Mouse (Mus musculus): Measurements from ENCODE around the gene Dpf3. TPM values are rescaled to one million over a fixed set of nuclear protein-coding genes. Genes with fewer than 3 reads are reported as not detected.

Gene Dpf3
- total and polyA plus RNA-seq, 2 experiments from 2014 or later = 5.2 to 15.3 TPM

GRCm38 (mm10) chr12:83528665-83529064 is 41.1 kb upstream of the Dpf3 start:
- H3K27me3 ChIP-seq (ENCODE audit: control insufficient read depth, insufficient read depth, low read length) = no peaks in the 10 kb centered on the region
- WGBS = 79% methylated on average over 5 of the region's 5 CpGs
- H3K4me3 ChIP-seq (ENCODE audit: low read depth, low read length) = no peak overlapping the region
- H3K9me3 ChIP-seq (replicated peaks; ENCODE audit: control insufficient read depth, low read length) = no peaks in the 10 kb centered on the region
- peaks cover 20% of the 10 kb centered on the region for H3K36me3 ChIP-seq (replicated peaks; ENCODE audit: control insufficient read depth, insufficient read depth, low read length)
- H3K4me1 ChIP-seq (ENCODE audit: control insufficient read depth, insufficient read depth) = peaks cover 8% of the 10 kb centered on the region
- no peak overlapping the region for H3K9ac ChIP-seq (replicated peaks; ENCODE audit: low read depth, low read length)
- no peak for DNase-seq (ENCODE audit: low spot score)
- no peak overlapping the region for H3K27ac ChIP-seq (ENCODE audit: low read depth)
- no peak for ATAC-seq (ENCODE audit: insufficient read depth, low read depth)
- no peak for TF ChIP-seq EP300 (IDR thresholded peaks at IDR 0.05; ENCODE audit: low read depth)
- TF ChIP-seq CTCF (IDR thresholded peaks at IDR 0.05; ENCODE audit: low read depth) = no peak
- no peak overlapping the region for H3K4me2 ChIP-seq (ENCODE audit: low read depth, low read length)

GRCm38 (mm10) chr12:83527816-83528215 is 40.3 kb upstream of the Dpf3 start:
- Histone ChIP-seq H3K9me3 (replicated peaks; ENCODE audit: control insufficient read depth, low read length) (no peaks in the 10 kb centered on the region), H3K27ac (ENCODE audit: low read depth) (no peak overlapping the region)
- ATAC-seq (ENCODE audit: insufficient read depth, low read depth) = no peak

GRCm38 (mm10) chr12:83525822-83526544 is 38.5 kb upstream of the Dpf3 start:
- TF ChIP-seq EP300 (IDR thresholded peaks at IDR 0.05; ENCODE audit: low read depth) (no peak), CTCF (IDR thresholded peaks at IDR 0.05; ENCODE audit: low read depth) (no peak)
- H3K36me3 ChIP-seq (replicated peaks; ENCODE audit: control insufficient read depth, insufficient read depth, low read length) = peaks cover 10% of the 10 kb centered on the region; the same call in 1 of the 2 replicates
- no peaks in the 10 kb centered on the region for H3K9me3 ChIP-seq (replicated peaks; ENCODE audit: control insufficient read depth, low read length)
- H3K27ac ChIP-seq (ENCODE audit: low read depth) = peak overlapping the region; percentile 58
- peaks cover 12% of the 10 kb centered on the region for H3K4me1 ChIP-seq (ENCODE audit: control insufficient read depth, insufficient read depth)
- DNase-seq (ENCODE audit: low spot score) (no peak), ATAC-seq (ENCODE audit: insufficient read depth, low read depth) (peak; percentile 36; the same call in 1 of the 2 replicates)
- 48% methylated on average over 18 of the region's 18 CpGs for WGBS
- no peak overlapping the region for H3K4me3 ChIP-seq (ENCODE audit: low read depth, low read length)
- no peak overlapping the region for H3K9ac ChIP-seq (replicated peaks; ENCODE audit: low read depth, low read length)
- H3K27me3 ChIP-seq (ENCODE audit: control insufficient read depth, insufficient read depth, low read length) = no peaks in the 10 kb centered on the region
- H3K4me2 ChIP-seq (ENCODE audit: low read depth, low read length) = 0 out of 2 replicates have a peak overlapping the region, but pooled peaks have one; percentile 8

More at GRCm38 (mm10) chr12:83527816-83528215, 40.3 kb upstream of the Dpf3 start:
- peaks cover 17% of the 10 kb centered on the region; the same call in 1 of the 2 replicates for H3K36me3 ChIP-seq (replicated peaks; ENCODE audit: control insufficient read depth, insufficient read depth, low read length)
- H3K4me2 ChIP-seq (ENCODE audit: low read depth, low read length) = no peak overlapping the region
- peaks cover 8% of the 10 kb centered on the region for H3K4me1 ChIP-seq (ENCODE audit: control insufficient read depth, insufficient read depth)
- no peak for TF ChIP-seq EP300 (IDR thresholded peaks at IDR 0.05; ENCODE audit: low read depth)
- no peak for TF ChIP-seq CTCF (IDR thresholded peaks at IDR 0.05; ENCODE audit: low read depth)
- WGBS = 74% methylated on average over 6 of the region's 6 CpGs
- no peak for DNase-seq (ENCODE audit: low spot score)
- no peak overlapping the region for H3K4me3 ChIP-seq (ENCODE audit: low read depth, low read length)
- H3K9ac ChIP-seq (replicated peaks; ENCODE audit: low read depth, low read length) = no peak overlapping the region
- no peaks in the 10 kb centered on the region for H3K27me3 ChIP-seq (ENCODE audit: control insufficient read depth, insufficient read depth, low read length)

GRCm38 (mm10) chr12:83524329-83524728 is 36.8 kb upstream of the Dpf3 start:
- peaks cover 14% of the 10 kb centered on the region for H3K4me1 ChIP-seq (ENCODE audit: control insufficient read depth, insufficient read depth)
- no peak for DNase-seq (ENCODE audit: low spot score)
- 58% methylated on average over 5 of the region's 5 CpGs for WGBS

GRCm38 (mm10) chr12:83523892-83524291 is 36.4 kb upstream of the Dpf3 start:
- Histone ChIP-seq H3K4me1 (ENCODE audit: control insufficient read depth, insufficient read depth) (peaks cover 14% of the 10 kb centered on the region), H3K4me3 (ENCODE audit: low read depth, low read length) (no peak overlapping the region), H3K9ac (replicated peaks; ENCODE audit: low read depth, low read length) (no peak overlapping the region), H3K4me2 (ENCODE audit: low read depth, low read length) (no peak overlapping the region), H3K9me3 (replicated peaks; ENCODE audit: control insufficient read depth, low read length) (no peaks in the 10 kb centered on the region), H3K27ac (ENCODE audit: low read depth) (peak overlapping the region; percentile 7; the same call in 1 of the 2 replicates), H3K27me3 (ENCODE audit: control insufficient read depth, insufficient read depth, low read length) (no peaks in the 10 kb centered on the region), H3K36me3 (replicated peaks; ENCODE audit: control insufficient read depth, insufficient read depth, low read length) (no peaks in the 10 kb centered on the region)
- no peak for DNase-seq (ENCODE audit: low spot score)
- TF ChIP-seq CTCF (IDR thresholded peaks at IDR 0.05; ENCODE audit: low read depth) (no peak), EP300 (IDR thresholded peaks at IDR 0.05; ENCODE audit: low read depth) (no peak)
- ATAC-seq (ENCODE audit: insufficient read depth, low read depth) = no peak
- 56% methylated on average over 4 of the region's 4 CpGs for WGBS

More at GRCm38 (mm10) chr12:83524329-83524728, 36.8 kb upstream of the Dpf3 start:
- ATAC-seq (ENCODE audit: insufficient read depth, low read depth) = no peak
- H3K27ac ChIP-seq (ENCODE audit: low read depth) = peak overlapping the region; percentile 7
- no peak overlapping the region for H3K4me3 ChIP-seq (ENCODE audit: low read depth, low read length)
- H3K9me3 ChIP-seq (replicated peaks; ENCODE audit: control insufficient read depth, low read length) = no peaks in the 10 kb centered on the region
- no peak for TF ChIP-seq EP300 (IDR thresholded peaks at IDR 0.05; ENCODE audit: low read depth)
- peak; percentile 5; the same call in 1 of the 2 replicates for TF ChIP-seq CTCF (IDR thresholded peaks at IDR 0.05; ENCODE audit: low read depth)
- no peaks in the 10 kb centered on the region for H3K36me3 ChIP-seq (replicated peaks; ENCODE audit: control insufficient read depth, insufficient read depth, low read length)
- no peak overlapping the region for H3K4me2 ChIP-seq (ENCODE audit: low read depth, low read length)
- no peaks in the 10 kb centered on the region for H3K27me3 ChIP-seq (ENCODE audit: control insufficient read depth, insufficient read depth, low read length)
- H3K9ac ChIP-seq (replicated peaks; ENCODE audit: low read depth, low read length) = no peak overlapping the region
